Comparison of ENCODE assay signal across 16 mouse cellular contexts in the genomic region with DNA sequence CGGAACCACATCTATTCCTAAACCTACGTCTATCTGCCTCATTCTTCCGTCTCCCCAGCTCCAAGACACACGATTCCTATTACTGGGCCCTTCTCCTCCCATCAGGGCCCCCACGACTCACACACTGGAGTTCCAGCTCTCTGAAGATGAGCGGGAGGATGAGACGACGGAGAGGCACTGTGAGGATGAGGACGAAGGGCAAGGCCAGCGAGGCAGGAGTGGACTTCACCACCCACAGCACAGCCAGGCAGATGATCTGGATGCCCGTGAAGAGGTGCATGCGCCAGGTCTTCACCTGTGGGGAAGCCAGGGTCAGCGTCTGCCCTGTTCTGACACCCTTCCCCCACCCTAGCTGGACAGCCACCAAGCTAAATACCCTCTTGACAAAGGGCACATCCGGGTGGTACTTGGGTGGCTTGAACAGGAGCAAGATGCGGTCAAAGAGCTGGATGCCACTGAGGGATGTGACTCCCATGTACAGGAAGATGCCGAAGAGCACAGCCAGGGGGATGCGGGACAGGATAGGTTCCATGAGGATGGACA. TPM values are rescaled to one million over a fixed set of nuclear protein-coding genes. Genes with fewer than 3 reads are reported as not detected.
"Had no signal": no experiment of that assay in that cellular context is flagged by ENCODE, and none has a peak within 500 bp of the region (broad histone marks: within the 10 kb centered on the region; RNA-seq: fewer than 3 reads in every experiment).

No protein-coding gene starts in this region.

- H3K27me3 ChIP-seq: midbrain, embryonic 13.5 days had no signal

- H3K9ac ChIP-seq: limb, embryonic 15.5 days; lung, embryonic 14.5 days; midbrain, embryonic 13.5 days; neural tube, embryonic 15.5 days had no signal

- DNase-seq: kidney, adult 11 months; kidney, adult 9 months; kidney, postnatal 36 days; layer of hippocampus, adult 9-11 months; layer of hippocampus, postnatal 36 days; lung, embryonic 14.5 days; lung, postnatal 10 days; right cerebral cortex, postnatal 4 days; thymus, adult 2 months; thymus, postnatal 25 days had no signal

- H3K4me3 ChIP-seq: limb, embryonic 15.5 days; midbrain, embryonic 13.5 days; myocyte; neural tube, embryonic 15.5 days had no signal

- H3K27ac ChIP-seq: kidney, postnatal 0 days; limb, embryonic 15.5 days; macrophage; midbrain, embryonic 13.5 days; neural tube, embryonic 15.5 days had no signal

- H3K36me3 ChIP-seq: limb, embryonic 15.5 days; midbrain, embryonic 13.5 days; neural tube, embryonic 15.5 days had no signal

- H3K9me3 ChIP-seq: limb, embryonic 15.5 days; midbrain, embryonic 13.5 days; neural tube, embryonic 15.5 days had no signal

- H3K4me2 ChIP-seq: limb, embryonic 15.5 days; lung, embryonic 14.5 days; midbrain, embryonic 13.5 days; neural tube, embryonic 15.5 days had no signal

- ATAC-seq: midbrain, embryonic 13.5 days had no signal

- H3K4me1 ChIP-seq: midbrain, embryonic 13.5 days; neural tube, embryonic 15.5 days had no signal

RNA-seq across cellular contexts. Expression of a gene that starts 15.0 kb away (rescaled TPM):
- polyA plus RNA-seq: macrophage, myocyte had no signal
